Mouse (Mus musculus) MEL (cell line): ENCODE data around the gene Efna3. TPM values are rescaled to one million over a fixed set of nuclear protein-coding genes. Genes with fewer than 3 reads are reported as not detected.

ENCODE experiments used
- DNase-seq: peaks from one replicate; pipeline ENCODE4 v3.0.0; 2011; ENCODE audit warnings: low read depth, low spot score
- H3K27ac ChIP-seq: 2 replicates; pipeline ENCODE4 v1.5.1; 2012; ENCODE audit warnings: low read depth, mild to moderate bottlenecking, control low read depth, low read length, moderate library complexity; ENCODE audit not compliant: control insufficient read depth
- H3K27me3 ChIP-seq, 2 experiments: fragments of 150-350 bp in 1 of 2; sonication (generic) in 1 of 2; 2 replicates each; pipeline ENCODE4 v1.6.1; 2012; ENCODE audit warnings: low read length in 2 of 2, mild to moderate bottlenecking in 2 of 2, improper control_type of control experiment in 1 of 2, moderate library complexity in 1 of 2; ENCODE audit not compliant: insufficient read depth in 2 of 2, control insufficient read depth in 1 of 2
- H3K36me3 ChIP-seq, 2 experiments: 2 replicates each; pipeline ENCODE4 v1.6.1; 2012 to 2014; ENCODE audit warnings: low read length in 2 of 2, improper control_type of control experiment in 1 of 2, inconsistent platforms in 1 of 2, mild to moderate bottlenecking in 1 of 2; ENCODE audit not compliant: insufficient read depth in 2 of 2, control insufficient read depth in 1 of 2
- H3K4me1 ChIP-seq, 2 experiments: fragments of 150-350 bp in 1 of 2; sonication (generic) in 1 of 2; 2 replicates each; pipeline ENCODE4 v1.6.1; 2012; ENCODE audit warnings: low read length in 2 of 2, improper control_type of control experiment in 1 of 2, mild to moderate bottlenecking in 1 of 2; ENCODE audit not compliant: insufficient read depth in 2 of 2, control insufficient read depth in 1 of 2
- H3K4me3 ChIP-seq, 2 experiments: fragments of 150-350 bp in 1 of 2; sonication (generic) in 1 of 2; 2 replicates each; pipeline ENCODE4 v1.5.1; 2012; ENCODE audit warnings: low read depth in 2 of 2, low read length in 2 of 2, mild to moderate bottlenecking in 2 of 2, moderate library complexity in 2 of 2, control low read depth in 1 of 2, improper control_type of control experiment in 1 of 2; ENCODE audit not compliant: control insufficient read depth in 1 of 2, insufficient read depth in 1 of 2
- H3K79me2 ChIP-seq: 2 replicates; pipeline ENCODE4 v1.6.1; 2012; ENCODE audit warnings: mild to moderate bottlenecking, low read length, moderate library complexity; ENCODE audit not compliant: control insufficient read depth, poor library complexity, insufficient read depth
- H3K9ac ChIP-seq: 2 replicates; pipeline ENCODE4 v1.6.1; 2012; ENCODE audit warnings: low read depth, mild to moderate bottlenecking, control low read depth, low read length, moderate library complexity; ENCODE audit not compliant: control insufficient read depth, poor library complexity, severe bottlenecking
- H3K9me3 ChIP-seq: fragments of 150-350 bp; sonication (generic); replicated peaks from 2 replicates; pipeline ENCODE4 v1.6.1; 2012; ENCODE audit warnings: mild to moderate bottlenecking, low read length, improper control_type of control experiment, moderate library complexity; ENCODE audit not compliant: insufficient read depth
- BHLHE40 ChIP-seq: IDR thresholded peaks from 2 replicates; pipeline ENCODE4 v1.6.1; 2012; ENCODE audit warnings: low read depth, mild to moderate bottlenecking, inconsistent platforms, low read length, improper control_type of control experiment, borderline replicate concordance
- CHD1 ChIP-seq: IDR thresholded peaks from 2 replicates; pipeline ENCODE4 v1.6.1; 2012; ENCODE audit warnings: low read depth, mild to moderate bottlenecking, inconsistent platforms, low read length, improper control_type of control experiment
- CTCF ChIP-seq, 3 experiments: IDR thresholded peaks in 2 of 3; conservative IDR thresholded peaks in 1 of 3; 2 replicates each; pipeline ENCODE4 v1.5.1; 2011 to 2012; ENCODE audit warnings: low read length in 3 of 3, low read depth in 2 of 3, mild to moderate bottlenecking in 2 of 3, improper control_type of control experiment in 1 of 3, inconsistent platforms in 1 of 3, mixed read lengths in 1 of 3, moderate library complexity in 1 of 3; ENCODE audit not compliant: control insufficient read depth in 1 of 3, insufficient read depth in 1 of 3, poor library complexity in 1 of 3, severe bottlenecking in 1 of 3
- ELF1 ChIP-seq: IDR thresholded peaks from 2 replicates; pipeline ENCODE4 v1.6.1; 2014; ENCODE audit warnings: low read depth, mild to moderate bottlenecking, inconsistent platforms, low read length, improper control_type of control experiment, moderate library complexity
- EP300 ChIP-seq, 2 experiments: IDR thresholded peaks; 2 replicates each; pipeline ENCODE4 v1.6.1; 2011; ENCODE audit warnings: improper control_type of control experiment in 2 of 2, low read length in 2 of 2, low read depth in 1 of 2, mild to moderate bottlenecking in 1 of 2
- GABPA ChIP-seq: IDR thresholded peaks from 2 replicates; pipeline ENCODE4 v1.6.1; 2012; ENCODE audit warnings: low read depth, mild to moderate bottlenecking, inconsistent platforms, low read length, improper control_type of control experiment, moderate library complexity
- HCFC1 ChIP-seq: IDR thresholded peaks from 2 replicates; pipeline ENCODE4 v1.6.1; 2012; ENCODE audit warnings: low read depth, mild to moderate bottlenecking, inconsistent platforms, low read length, improper control_type of control experiment, moderate library complexity
- JUND ChIP-seq: IDR thresholded peaks from 2 replicates; pipeline ENCODE4 v1.6.1; 2011; ENCODE audit warnings: low read depth, mild to moderate bottlenecking, improper control_type of control experiment, low read length
- KAT2A ChIP-seq: conservative IDR thresholded peaks from 2 replicates; pipeline ENCODE4 v1.6.1; 2012; ENCODE audit warnings: low read depth, low read length, improper control_type of control experiment, inconsistent platforms
- MAFK ChIP-seq: IDR thresholded peaks from 2 replicates; pipeline ENCODE4 v1.6.1; 2011; ENCODE audit warnings: low read depth, mild to moderate bottlenecking, low read length, improper control_type of control experiment, borderline replicate concordance
- MAX ChIP-seq: IDR thresholded peaks from 2 replicates; pipeline ENCODE4 v1.6.1; 2011; ENCODE audit warnings: low read length, improper control_type of control experiment
- MAZ ChIP-seq: IDR thresholded peaks from 2 replicates; pipeline ENCODE4 v1.6.1; 2012; ENCODE audit warnings: low read depth, mild to moderate bottlenecking, inconsistent platforms, low read length, improper control_type of control experiment
- MXI1 ChIP-seq: IDR thresholded peaks from 2 replicates; pipeline ENCODE4 v1.6.1; 2011; ENCODE audit warnings: mild to moderate bottlenecking, low read depth, low read length, improper control_type of control experiment
- MYC ChIP-seq: IDR thresholded peaks from 2 replicates; pipeline ENCODE4 v1.6.1; 2011; ENCODE audit warnings: low read depth, mild to moderate bottlenecking, low read length, improper control_type of control experiment, moderate library complexity
- NELFE ChIP-seq: IDR thresholded peaks from 2 replicates; pipeline ENCODE4 v1.6.1; 2011; ENCODE audit warnings: low read depth, low read length, improper control_type of control experiment
- NRF1 ChIP-seq: IDR thresholded peaks from 2 replicates; pipeline ENCODE4 v1.6.1; 2014; ENCODE audit warnings: low read depth, mild to moderate bottlenecking, inconsistent platforms, low read length, improper control_type of control experiment, moderate library complexity; ENCODE audit not compliant: poor library complexity, insufficient read depth, severe bottlenecking
- POLR2AphosphoS2 ChIP-seq: IDR thresholded peaks from 2 replicates; pipeline ENCODE4 v1.6.1; 2011; ENCODE audit warnings: low read length, improper control_type of control experiment
- RAD21 ChIP-seq: IDR thresholded peaks from 2 replicates; pipeline ENCODE4 v1.6.1; 2011; ENCODE audit warnings: mild to moderate bottlenecking, low read depth, low read length, improper control_type of control experiment
- RCOR1 ChIP-seq: IDR thresholded peaks from 2 replicates; pipeline ENCODE4 v1.6.1; 2012; ENCODE audit warnings: low read depth, mild to moderate bottlenecking, inconsistent platforms, low read length, improper control_type of control experiment
- TCF12 ChIP-seq: IDR thresholded peaks from 2 replicates; pipeline ENCODE4 v1.6.1; 2014; ENCODE audit warnings: low read depth, mild to moderate bottlenecking, inconsistent platforms, low read length, improper control_type of control experiment, moderate library complexity
- UBTF ChIP-seq: IDR thresholded peaks from 2 replicates; pipeline ENCODE4 v1.6.1; 2012; ENCODE audit warnings: low read depth, mild to moderate bottlenecking, inconsistent platforms, low read length, improper control_type of control experiment, moderate library complexity, borderline replicate concordance; ENCODE audit not compliant: insufficient read depth
- USF1 ChIP-seq: IDR thresholded peaks from 2 replicates; pipeline ENCODE4 v1.6.1; 2014; ENCODE audit warnings: low read depth, mild to moderate bottlenecking, inconsistent platforms, low read length, improper control_type of control experiment, moderate library complexity
- USF2 ChIP-seq, 2 experiments: IDR thresholded peaks; 2 replicates each; pipeline ENCODE4 v1.6.1; 2011 to 2012; ENCODE audit warnings: improper control_type of control experiment in 2 of 2, low read length in 2 of 2, borderline replicate concordance in 1 of 2, inconsistent platforms in 1 of 2, low read depth in 1 of 2, mild to moderate bottlenecking in 1 of 2; ENCODE audit not compliant: insufficient read depth in 1 of 2
- ZKSCAN1 ChIP-seq: IDR thresholded peaks from 2 replicates; pipeline ENCODE4 v1.6.1; 2012; ENCODE audit warnings: low read depth, mild to moderate bottlenecking, inconsistent platforms, low read length, improper control_type of control experiment, moderate library complexity
- ZMIZ1 ChIP-seq: IDR thresholded peaks from 2 replicates; pipeline ENCODE4 v1.6.1; 2012; ENCODE audit warnings: low read depth, mild to moderate bottlenecking, inconsistent platforms, low read length, improper control_type of control experiment, moderate library complexity
- ZNF384 ChIP-seq: IDR thresholded peaks from 2 replicates; pipeline ENCODE4 v1.6.1; 2012; ENCODE audit warnings: low read depth, mild to moderate bottlenecking, inconsistent platforms, low read length, improper control_type of control experiment
- polyA plus RNA-seq, 2 experiments: library from polyadenylated mRNA; stranded (reverse) in 1 of 2; unstranded in 1 of 2; fragments of >175 nt in 1 of 2; fragments of >200 nt in 1 of 2; gene quantifications; 2 replicates each; pipeline versions ENCODE4 v1.2.1 to v1.2.4; 2012; ENCODE audit warnings: low replicate concordance in 2 of 2, low read depth in 1 of 2; ENCODE audit not compliant: insufficient read length in 2 of 2, insufficient read depth in 1 of 2, missing spikeins in 1 of 2
- total RNA-seq: library from RNA; depleted of rRNA; stranded (reverse); fragments of 300-350 nt; gene quantifications from 2 replicates; pipeline ENCODE4 v1.2.3, GENCODE M21; 2012

Efna3 gene
- total and polyA plus RNA-seq, 3 experiments: 0.54 to 1.2 TPM; not detected in 1

DNA sequence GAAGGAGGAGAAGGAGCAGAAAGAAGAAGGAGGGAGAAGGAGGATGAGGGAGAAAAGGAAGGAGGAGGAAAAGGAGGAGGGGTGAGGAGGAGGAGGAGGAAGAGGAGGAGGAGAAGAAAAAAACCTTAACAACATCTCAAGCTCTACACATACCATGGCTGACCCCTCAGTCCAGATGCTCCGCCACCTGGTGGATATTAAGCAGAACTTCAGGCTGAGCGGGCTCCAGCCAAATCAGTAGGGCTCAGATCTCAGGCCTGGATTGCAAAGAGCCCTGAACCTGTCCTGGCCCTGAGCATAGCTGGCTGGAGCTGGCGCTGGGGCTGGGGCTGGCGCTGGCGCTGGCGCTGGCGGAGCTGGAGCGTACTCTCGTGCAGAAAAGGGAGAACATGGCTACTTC is 14.7 kb downstream of the Efna3 start (continued):
- TF ChIP-seq ZNF384: peak; percentile 78
- TF ChIP-seq ELF1: no peak
- TF ChIP-seq JUND: no peak
- TF ChIP-seq MYC: no peak
- no peak for TF ChIP-seq HCFC1
- TF ChIP-seq CHD1: no peak
- TF ChIP-seq USF2 (IDR thresholded peaks at IDR 0.05; ENCODE audit: borderline replicate concordance in 1 of 2, insufficient read depth in 1 of 2, low read depth in 1 of 2, low read length in 2 of 2): no peak
- no peak for TF ChIP-seq USF1
- TF ChIP-seq ZKSCAN1: no peak
- no peak for TF ChIP-seq NELFE
- no peak for TF ChIP-seq EP300 (IDR thresholded peaks at IDR 0.05; ENCODE audit: low read depth in 1 of 2, low read length in 2 of 2)
- TF ChIP-seq MAZ: 0 out of 2 replicates have a peak, but pooled peaks have one; percentile 55
- TF ChIP-seq RAD21: peak; percentile 65

DNA sequence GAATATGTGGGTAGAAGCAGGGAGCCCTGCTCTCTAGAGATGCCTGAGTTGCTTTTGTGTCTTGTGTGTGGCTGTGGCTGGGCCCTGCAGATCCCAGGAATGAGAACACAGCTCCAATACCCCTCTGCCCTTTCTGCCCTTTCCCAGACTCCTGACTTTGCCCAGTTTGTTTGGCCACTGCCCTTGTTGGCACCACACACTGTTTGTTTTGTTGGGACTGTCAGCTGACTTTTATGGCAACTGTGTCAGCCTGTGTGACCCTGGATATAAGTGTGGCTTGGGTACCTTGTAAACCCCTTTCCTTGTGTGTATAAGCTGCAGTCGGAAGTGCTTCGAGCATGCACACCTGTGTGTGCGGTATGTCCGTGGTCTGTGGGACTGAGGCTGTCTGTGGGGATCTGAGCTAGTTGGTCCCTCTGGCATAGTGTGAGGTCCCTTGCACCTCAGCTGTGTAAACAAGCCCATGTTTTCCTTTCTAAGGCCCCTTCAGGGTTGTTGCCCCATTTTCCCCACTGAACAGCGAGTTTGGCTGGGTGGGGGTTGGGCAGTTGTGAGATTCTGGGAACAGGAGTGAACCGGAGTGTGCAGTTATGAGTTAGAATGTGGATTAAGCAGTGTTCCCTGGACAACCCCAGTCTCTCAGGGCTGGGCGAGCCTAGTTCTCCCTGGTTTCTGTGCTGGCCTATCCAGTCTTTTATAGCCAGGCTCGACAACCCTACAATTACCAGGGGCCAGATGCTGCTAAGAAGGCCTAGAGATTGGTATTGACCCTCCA is 17.0 kb downstream of the Efna3 start:
- peaks cover 1 to 18% of the 10 kb centered on the region in 2 experiments; a peak in 3 of 4 replicates for H3K27me3 ChIP-seq
- no peaks in the 10 kb centered on the region for H3K36me3 ChIP-seq
- no peak for TF ChIP-seq GABPA
- TF ChIP-seq ELF1: no peak
- TF ChIP-seq ZNF384: no peak
- no peak for TF ChIP-seq MYC
- no peak for TF ChIP-seq NRF1
- no peaks in the 10 kb centered on the region for H3K9me3 ChIP-seq
- H3K4me1 ChIP-seq: no peaks in the 10 kb centered on the region
- no peak overlapping the region for H3K27ac ChIP-seq
- no peak for DNase-seq
- no peaks in the 10 kb centered on the region for H3K79me2 ChIP-seq
- no peak overlapping the region for H3K9ac ChIP-seq
- no peak overlapping the region for H3K4me3 ChIP-seq

DNA sequence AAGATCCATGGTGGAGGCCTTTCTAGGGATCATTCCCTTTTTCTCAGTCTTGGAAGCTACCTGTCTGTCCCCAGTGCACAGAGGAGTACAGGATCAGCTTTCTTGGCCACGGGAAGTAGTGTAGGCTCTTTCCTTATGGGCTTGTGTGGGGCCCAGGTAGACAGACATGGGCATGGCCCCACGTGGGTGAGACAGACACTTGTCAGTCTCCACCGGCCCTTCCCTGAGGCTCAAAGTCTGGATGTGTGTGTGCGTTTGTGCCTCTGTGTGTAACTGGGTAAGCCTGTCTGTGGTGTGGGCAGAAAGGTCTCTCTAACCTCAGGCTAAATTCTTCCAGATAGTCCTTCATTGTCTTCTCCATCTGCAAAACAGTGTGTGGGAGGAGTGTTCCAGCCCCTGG is 17.7 kb downstream of the Efna3 start:
- Histone ChIP-seq H3K9ac (no peak overlapping the region), H3K36me3 (no peaks in the 10 kb centered on the region; a peak in 1 of 4 replicates), H3K9me3 (no peaks in the 10 kb centered on the region), H3K4me3 (no peak overlapping the region), H3K4me1 (no peaks in the 10 kb centered on the region), H3K79me2 (no peaks in the 10 kb centered on the region), H3K27ac (no peak overlapping the region), H3K27me3 (peaks cover 1 to 13% of the 10 kb centered on the region in 2 experiments; a peak in 3 of 4 replicates)
- no peak for DNase-seq
- TF ChIP-seq ELF1 (no peak), USF1 (no peak), USF2 (IDR thresholded peaks at IDR 0.05; ENCODE audit: borderline replicate concordance in 1 of 2, insufficient read depth in 1 of 2, low read depth in 1 of 2, low read length in 2 of 2) (no peak), ZMIZ1 (no peak), UBTF (no peak), MXI1 (no peak), KAT2A (no peak), RAD21 (no peak), POLR2AphosphoS2 (no peak), TCF12 (no peak), NELFE (no peak), MYC (no peak), GABPA (no peak), BHLHE40 (no peak), JUND (no peak), CTCF (IDR thresholded peaks at IDR 0.05 in 2 of 3, conservative IDR thresholded peaks at IDR 0.05 in 1 of 3; ENCODE audit: control insufficient read depth in 1 of 3, insufficient read depth in 1 of 3, low read depth in 2 of 3, low read length in 3 of 3, poor library complexity in 1 of 3, severe bottlenecking in 1 of 3) (no peak), MAFK (no peak), MAX (no peak), RCOR1 (no peak)
